Comparison of ENCODE assay signal across 20 mouse cellular contexts in the genomic region with DNA sequence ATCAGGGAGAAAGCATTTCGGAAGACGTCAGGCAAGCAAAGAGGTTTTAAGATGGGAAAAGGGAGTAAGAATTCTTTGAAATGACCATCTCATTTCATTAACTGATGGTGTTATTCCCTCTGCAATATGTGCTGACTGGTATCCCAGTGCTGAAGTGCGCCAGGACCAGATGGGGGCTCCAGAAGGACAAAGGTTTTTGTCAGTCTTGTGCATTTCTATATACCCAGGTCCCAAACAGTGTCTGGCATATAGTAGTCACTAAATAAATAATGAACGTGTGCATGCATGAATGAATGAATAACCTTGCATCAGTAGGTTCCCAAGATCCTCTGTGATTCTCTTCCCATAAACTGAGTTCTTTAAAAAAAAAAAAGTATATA.
A peak's percentile ranks its signal among the peaks of the same experiment; 100 is the strongest.
DNase-seq lines count a peak whose midpoint lies in the region; ATAC-seq lines count a peak whose summit lies in the region.
"Had no signal": no experiment of that assay in that cellular context is flagged by ENCODE, and none has a peak within 500 bp of the region (broad histone marks: within the 10 kb centered on the region; RNA-seq: fewer than 3 reads in every experiment).

No protein-coding gene starts in this region.

- ATAC-seq in cerebellum, adult (ENCODE audit: insufficient number of reproducible peaks, low FRiP score, low TSS enrichment) = no peak
- no peak for ATAC-seq in megakaryocyte, adult 5-6 weeks (ENCODE audit: poor library complexity, severe bottlenecking)
- ATAC-seq: activated CD4-positive, CD25-positive, alpha-beta regulatory T cell, adult 4 months; forebrain, embryonic 15.5 days had no signal

- peak; percentile 23 for DNase-seq in cerebellum, adult 11 months
- peak; percentile 76 for DNase-seq in brain, adult 2 months (ENCODE audit: low read depth, low spot score)
- DNase-seq in cerebellum, adult 9-11 months = peak; percentile 52
- peak; percentile 50 for DNase-seq in retina, embryonic 14.5 days (ENCODE audit: low spot score)
- no peak for DNase-seq in layer of hippocampus, adult 18-20 months (ENCODE audit: low spot score in 2 of 2)
- DNase-seq: adrenal gland, adult 2 months; adrenal gland, postnatal 36 days; gastrocnemius, postnatal 25 days; kidney, adult 18-20 months; kidney, postnatal 4 days; layer of hippocampus, postnatal 36 days; liver; lung, adult 2 months; lung, postnatal 10 days; midbrain, embryonic 14.5 days; thymus, postnatal 4 days had no signal

Comparison
In these comparisons a context has a peak if more than half of its experiments do, and no peak if none do; other contexts are left out.
1. DNase-seq: peak in cerebellum, adult 11 months (single experiment), brain, adult 2 months (single experiment), cerebellum, adult 9-11 months (single experiment) and retina, embryonic 14.5 days (single experiment); none in layer of hippocampus, adult 18-20 months (0 of 2).